Mouse (Mus musculus): ENCODE results near the gene Fam166b.

The Fam166b gene

DNA sequence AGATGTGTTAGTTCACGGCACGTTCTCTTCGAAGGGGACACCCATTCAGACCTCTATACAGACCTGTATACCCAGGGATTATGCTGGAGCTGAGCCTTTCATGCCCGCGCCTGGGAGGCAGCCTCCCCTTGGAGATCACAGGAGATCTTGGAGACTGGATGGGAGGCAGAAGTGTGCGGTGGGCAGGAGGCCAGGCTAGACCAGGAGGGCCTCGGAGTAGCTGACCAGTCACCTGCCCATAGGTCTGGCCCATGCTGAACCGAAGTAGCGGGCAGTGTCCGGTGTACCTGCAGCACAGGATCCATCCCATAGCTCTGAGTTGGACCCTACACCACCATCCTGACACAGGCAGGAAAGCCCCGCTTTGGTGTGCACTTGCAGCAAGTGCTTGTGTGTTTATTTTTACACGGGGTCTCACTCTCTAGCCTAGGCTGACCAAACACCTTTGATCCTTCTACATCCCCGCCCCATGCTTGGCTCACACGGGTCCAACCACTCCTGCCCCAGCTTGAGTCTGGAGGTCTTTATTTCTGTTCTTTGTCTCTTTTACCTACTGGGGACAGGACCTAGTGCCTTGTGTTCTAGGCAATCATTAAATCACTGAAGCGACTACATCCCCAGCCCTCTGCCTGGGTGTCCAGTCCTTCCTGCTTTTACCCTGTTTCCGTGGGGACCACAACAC, 613 bp downstream of the Fam166b start:
- DNase-seq (ENCODE audit: low spot score), result no peak

DNA sequence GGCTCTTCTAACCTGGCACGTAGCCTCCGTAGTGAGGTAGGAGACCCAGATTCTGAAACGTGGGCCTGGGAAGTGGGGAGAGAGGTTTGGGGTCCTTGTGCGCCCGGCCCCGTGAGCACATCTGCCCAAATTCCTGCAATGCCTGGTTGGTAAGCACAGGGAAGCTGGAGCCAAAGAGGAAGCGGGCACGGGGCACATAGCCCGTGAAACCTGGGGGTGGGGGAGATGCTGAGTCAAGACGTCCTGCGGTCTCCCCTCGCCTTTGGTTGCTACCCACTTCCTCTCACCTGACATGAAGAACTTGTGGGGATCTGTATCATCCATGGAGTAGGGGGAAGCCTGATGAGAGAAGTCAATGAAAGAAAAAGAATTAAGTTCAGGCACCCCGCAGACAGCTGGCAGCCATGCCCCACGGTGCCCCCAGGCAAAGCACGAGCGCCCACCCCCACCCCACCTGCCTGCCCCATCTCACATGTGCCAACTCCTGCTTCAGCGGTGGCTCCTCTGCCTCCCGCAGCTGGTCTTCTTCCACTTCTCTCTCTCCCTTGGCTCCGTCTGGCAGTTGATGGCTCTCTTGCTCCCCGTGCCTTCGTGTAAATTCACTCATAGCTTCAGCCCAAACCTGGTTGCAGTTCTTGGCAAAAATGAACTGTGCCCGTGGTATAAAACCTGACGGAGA, 1.3 kb downstream of the Fam166b start:
- DNase-seq (ENCODE audit: low spot score), result no peak

DNA sequence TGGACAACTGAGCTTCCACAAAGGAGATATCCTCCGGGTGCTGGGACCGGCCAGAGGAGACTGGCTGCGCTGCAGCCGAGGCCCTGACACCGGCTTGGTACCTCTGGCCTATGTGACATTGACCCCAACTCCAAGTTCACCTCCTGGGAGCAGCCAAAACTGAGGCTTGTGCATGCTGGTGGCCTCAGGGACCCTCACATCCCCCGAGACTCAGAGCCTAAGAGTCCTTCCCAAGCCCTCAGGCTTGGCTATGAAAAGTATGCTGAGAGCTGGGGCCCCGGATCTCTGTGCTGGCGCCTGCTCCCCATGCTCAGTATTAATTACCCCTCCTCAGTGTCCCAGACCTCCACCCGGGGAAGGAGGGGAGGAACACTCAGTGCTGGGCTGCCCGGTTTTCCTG, 2.4 kb downstream of the Fam166b start:
- no peak for DNase-seq (ENCODE audit: low spot score)

DNA sequence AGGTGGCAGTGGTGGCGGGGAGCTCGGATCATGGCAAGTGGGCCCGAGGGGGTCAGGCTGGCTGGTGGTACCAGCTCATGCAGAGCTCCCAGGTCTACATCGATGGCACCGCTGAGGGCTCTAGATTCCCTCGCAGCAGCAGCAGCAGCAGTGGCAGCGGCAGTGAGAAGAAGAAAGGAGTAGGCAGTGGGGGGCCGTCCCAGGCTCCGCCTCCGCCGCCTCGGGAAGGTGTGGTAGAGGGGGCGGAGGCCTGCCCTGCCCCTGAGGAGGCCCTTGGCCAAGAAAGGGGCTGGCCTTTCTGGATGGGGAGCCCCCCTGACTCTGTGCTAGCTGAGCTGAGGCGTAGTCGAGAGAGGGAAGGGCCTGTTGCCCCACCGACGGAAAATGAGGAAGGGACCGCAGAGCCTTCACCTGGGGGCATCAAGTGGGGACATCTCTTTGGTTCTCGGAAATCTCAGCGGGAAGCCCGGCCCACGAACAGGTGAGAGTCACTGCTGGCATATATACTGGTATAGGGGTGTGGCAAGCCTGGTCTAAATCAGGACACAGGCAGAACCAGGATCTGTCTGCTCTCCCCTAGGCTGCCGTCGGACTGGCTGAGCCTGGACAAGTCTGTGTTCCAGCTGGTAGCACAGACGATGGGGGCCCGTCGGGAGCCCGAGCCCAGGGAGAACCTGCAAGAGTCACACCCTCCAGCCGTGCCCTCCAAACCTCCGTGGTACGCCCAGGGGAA, 3.1 kb downstream of the Fam166b start:
- DNase-seq (ENCODE audit: low spot score), result no peak

DNA sequence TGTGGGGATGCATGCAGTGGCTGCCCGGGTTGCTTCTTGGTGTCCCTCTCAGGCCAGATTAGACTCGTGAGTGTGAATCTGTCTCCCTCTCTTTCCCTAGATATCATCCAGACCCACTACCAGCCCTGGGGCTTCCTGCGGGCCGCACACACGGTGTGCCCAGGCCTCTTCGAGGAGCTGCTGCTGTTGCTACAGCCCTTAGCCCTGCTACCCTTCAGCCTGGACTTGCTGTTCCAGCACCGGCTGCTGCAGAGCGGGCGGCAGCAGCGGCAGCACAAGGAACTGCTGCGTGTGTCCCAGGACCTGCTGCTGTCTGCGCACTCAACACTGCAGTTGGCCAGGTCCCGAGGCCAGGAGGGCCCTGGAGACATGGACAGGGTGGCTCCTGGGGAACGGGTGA, 3.7 kb downstream of the Fam166b start:
- DNase-seq (ENCODE audit: low spot score), result no peak

DNA sequence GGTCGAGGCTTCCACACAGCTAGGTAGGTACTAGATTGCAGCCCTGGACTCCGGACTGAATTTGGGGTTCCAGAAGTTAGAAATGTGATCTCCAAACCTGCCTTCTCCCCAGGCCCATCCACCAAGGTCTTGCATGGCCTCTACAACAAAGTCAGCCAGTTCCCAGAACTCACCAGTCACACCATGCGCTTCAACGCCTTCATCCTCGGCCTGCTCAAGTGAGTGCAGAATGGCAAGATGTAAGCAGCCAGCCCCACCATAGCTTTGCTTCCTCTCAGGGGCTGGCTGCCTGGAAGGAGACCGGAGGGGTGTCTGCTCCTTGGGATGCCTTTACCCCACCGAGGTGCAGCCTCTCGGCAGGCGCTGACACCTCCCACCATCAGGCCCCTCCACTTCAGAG, 4.9 kb downstream of the Fam166b start:
- DNase-seq (ENCODE audit: low spot score), result no peak

DNA sequence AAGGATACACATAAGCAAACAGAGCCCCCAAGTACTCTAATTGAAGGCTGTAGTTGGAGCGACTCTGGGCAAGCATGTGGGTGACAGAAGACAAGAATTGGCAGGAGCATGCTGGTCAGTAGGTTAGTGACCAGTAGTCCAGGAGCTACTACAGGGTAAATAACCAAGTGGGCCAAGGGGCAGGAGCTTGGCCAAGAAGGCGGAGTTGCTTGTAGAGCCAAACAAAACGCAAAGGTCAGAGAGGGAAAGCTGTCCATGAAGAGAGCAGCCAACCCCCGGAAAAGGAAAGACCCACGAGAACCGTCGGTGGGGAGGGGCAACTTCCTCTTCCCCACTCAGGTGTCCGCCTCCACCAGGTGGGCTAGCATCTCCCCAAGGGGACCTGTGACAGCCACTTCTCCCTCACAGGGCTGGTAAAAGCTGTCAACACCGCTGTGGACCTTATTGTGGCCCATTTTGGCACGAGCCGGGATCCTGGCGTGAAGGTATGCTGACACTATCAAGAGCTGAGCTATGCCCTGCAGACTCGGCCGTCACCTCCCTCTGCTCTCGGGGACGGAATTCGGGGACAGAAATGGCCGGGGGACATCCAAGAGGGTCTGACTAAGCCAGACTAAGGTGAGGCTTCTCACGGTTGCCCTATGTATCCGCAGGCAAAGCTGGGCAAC, 5.5 kb downstream of the Fam166b start:
- no peak for DNase-seq (ENCODE audit: low spot score)

DNA sequence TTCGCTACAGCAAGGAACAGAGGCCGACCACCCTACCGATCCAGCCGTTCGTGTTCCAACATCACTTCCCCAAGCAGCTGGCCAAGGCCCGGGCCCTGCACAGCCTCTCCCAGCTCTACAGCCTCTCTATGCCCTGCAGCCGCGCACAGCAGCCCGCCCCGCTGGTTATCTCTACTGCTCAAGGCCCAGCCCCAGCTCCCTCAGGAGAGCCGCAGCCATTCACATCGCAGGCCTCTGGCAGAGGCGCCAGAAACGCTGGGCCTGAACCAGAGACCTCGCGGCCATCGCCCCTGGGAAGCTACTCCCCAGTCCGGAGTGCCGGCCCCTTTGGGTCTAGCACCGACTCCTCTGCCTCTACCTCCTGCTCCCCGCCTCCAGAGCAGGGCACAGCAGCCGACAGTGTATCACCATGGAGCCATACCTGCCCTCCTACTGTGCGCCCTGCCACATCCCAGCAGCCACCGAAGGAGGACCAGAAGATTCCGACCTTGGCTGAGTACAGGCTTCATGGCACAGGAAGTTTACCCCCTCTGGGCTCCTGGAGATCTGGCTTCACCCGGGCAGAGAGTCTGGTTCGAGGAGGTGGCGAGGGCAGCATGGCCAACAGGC, 7.2 kb downstream of the Fam166b start:
- no peak for DNase-seq (ENCODE audit: low spot score)

DNA sequence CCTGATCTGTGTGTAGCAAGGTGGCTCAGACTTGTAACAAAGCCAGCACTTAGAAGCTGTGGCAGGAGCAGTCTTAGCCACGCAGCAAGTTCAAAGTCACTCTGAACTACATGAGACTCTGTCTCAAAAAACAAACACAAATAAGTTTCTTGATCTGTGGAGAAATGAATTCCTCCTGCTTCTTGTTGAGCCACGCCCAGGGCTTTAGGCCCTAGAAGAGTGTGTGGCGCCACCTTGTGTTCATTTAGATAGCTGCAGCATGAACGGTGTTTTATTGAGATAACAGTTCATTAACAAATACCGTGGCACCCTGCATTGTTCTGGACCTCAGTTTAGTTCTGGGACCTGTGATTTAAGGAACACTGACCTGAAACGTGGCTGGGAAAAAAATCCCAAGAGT, 8.6 kb downstream of the Fam166b start:
- peak; percentile 89 for DNase-seq (ENCODE audit: low spot score)

DNA sequence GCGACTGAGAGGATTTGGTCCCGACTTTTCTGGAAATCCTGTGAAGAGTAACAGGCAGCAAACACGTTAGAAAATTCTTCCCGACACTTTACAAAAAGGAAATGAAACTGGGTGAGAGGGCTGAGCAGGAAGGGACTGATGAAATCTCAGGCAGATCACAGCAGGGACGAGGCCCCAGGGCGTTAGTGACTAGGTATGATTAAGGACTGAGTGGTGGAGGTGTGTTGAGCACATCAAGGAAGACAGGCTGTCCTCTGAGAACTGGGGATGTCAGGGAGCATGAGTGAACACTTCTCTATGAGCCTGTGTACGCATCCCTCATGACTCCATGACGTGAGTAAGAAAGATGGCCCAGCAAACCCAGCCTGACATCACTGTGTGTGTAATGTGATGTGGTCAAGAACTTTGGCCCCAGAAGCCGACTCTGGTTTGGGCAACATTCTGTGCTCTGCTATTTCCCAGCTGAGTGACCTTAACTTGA, 9.1 kb downstream of the Fam166b start:
- DNase-seq (ENCODE audit: low spot score), result peak; percentile 32

DNA sequence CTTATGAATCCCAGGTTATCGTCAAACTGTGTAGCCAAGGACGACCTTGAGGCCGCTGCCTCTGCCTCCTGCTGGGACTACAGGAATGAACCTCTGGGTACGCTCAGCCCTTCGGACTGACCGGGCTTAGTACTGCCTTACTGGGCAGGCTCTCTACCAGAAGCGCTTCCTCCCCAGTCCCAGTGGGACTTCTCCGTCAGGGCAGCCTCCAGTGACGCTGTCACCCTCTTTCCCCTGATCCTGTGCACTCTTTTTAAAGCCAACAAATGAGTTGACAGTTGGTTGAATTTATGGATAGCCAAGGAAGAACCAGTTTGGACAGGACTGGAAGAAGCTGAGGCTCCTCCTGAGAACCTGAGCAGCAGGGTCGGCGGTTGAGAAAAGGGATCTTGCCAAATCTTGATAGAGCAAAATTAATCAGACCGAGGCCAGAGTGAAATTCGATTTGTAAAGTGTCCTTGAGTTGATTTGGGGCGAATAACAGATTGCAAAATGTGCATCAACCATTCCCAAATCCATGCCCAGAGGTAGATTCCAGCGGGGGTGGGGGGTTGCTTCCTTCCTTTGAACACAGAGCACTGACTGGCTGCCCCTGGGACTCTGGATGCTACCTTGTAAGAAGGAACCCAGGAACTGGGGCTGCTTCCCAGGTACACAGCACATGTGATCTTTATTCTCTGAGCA, 9.8 kb downstream of the Fam166b start:
- no peak for DNase-seq (ENCODE audit: low spot score)

DNA sequence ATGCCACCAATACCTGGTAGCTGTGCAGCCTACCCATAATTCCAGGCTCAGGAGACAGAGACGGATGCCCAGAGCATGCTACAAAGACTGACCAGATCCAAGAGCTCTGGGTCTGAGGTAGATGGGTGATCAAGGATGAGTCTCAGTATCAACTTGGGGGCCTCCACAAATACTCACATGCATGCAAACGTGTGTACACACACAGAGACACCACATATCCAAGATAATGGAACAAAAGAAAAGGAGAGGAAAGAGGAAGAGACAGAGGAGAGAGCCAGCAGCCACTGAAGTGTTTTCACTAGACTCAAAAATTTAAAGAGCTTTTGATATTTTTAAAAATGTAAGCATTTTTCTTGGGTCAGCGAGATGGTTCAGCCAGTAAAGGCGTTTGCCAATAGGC, 10.5 kb downstream of the Fam166b start:
- no peak for DNase-seq (ENCODE audit: low spot score)

DNA sequence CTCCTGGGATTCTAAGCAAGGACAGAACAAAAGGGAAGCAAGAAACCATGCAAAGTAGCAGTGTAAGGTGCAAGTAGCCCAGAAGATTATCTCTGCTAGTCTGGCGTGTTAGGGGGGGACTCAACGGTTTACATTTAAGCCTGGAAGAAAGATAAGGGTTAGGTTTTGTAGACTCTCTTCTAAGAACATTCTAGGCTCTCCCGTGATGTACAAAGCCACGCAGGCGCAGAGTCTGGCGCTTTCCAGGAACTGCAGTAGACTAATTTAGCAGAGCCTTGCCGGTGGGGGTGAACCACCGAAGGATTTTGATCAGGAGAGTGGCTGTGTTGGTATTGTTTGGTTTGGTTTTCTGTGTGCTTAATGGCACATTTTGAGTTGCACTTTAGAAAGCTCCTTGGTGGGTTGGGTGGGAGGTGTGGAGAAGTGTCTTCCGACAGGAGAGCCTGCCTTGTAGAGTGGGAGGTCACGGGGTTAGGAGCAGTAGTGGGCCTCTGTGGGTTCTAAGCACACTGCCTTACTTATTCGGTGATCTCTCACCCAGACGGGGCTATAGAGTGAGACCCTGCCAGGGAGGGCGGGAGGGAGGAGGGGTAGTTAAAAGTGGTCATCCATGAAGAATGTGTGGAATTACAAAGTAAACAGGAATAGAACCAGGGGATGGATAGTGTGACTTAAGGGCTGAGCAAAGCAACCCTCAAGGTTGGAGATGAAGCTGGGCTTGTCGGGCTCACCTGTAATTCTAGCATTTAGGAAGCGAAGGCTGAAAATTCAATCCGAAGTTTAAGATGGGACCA, 11.5 kb downstream of the Fam166b start:
- no peak for DNase-seq (ENCODE audit: low spot score)

DNA sequence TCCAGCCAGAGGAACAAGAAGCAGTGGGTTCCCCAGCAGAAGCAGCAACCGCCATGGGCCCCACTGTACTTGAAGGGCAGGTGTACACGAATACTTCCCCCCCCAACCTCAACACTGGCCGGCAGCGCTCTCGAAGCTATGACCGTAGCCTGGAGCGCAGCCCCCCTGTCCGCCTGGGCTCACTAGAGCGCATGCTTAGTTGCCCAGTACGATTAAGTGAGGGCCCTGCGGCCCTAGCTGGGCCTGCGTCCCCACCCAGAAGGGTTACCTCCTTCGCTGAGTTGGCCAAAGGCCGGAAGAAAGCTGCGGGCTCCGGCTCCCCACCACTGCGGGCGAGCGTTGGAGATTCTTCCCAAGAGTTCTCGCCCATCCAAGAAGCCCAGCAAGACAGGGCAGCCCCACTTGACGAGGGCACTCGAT, 12.9 kb downstream of the Fam166b start:
- no peak for DNase-seq (ENCODE audit: low spot score)

DNA sequence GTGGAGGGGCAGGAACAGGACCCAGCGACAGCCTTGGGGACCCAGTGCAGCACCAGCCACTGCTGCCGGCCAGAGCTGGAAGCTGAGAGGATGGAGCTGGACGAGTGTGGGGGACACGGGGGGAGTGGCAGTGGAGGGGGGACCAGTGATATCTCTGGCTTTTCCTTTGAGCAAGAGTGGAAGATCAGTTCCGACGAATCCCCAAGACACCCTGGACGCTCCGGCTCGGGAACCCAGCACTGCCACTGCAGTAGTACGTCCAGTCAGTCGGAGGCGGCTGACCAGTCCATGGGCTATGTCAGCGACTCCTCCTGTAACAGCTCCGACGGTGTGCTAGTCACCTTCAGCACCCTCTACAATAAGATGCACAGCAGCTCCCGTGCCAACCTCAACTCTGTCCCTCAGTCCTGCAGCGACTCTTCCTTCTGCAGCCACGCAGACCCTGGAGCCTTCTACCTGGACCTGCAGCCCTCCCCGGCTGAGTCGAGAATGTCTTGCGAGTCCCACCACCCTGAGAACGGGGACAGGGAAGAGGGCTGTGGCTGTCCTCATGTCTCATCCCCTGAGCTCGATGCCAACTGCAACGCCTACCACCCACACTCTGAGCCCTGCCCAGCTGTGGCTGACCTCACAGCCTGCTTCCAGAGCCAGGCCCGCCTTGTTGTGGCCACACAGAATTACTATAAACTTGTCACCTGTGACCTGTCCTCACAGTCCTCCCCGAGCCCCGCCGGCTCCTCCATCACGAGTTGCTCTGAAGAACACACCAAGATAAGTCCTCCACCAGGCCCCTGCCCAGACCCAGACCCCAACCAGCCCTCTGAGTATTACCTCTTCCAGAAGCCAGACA, 13.5 kb downstream of the Fam166b start:
- no peak for DNase-seq (ENCODE audit: low spot score)

DNA sequence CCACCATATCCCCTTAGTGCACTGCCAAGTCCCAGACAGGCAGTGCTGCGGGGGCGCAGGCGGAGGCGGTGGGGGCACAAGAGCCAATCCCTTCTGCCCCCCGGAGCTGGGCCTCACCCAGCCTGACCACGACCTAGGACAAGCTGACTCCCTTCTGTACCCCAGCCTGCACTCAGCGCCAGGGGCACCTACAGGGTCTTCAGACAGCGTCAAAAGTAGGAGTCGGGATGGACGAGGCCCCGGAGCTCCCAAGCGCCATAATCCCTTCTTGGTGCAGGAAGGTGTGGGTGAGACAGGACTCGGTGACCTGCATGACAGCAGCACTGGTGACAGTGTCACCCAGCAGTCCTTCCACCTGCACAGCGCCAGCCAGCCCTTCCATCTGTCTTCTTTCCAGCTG, 14.2 kb downstream of the Fam166b start:
- no peak for DNase-seq (ENCODE audit: low spot score)

DNA sequence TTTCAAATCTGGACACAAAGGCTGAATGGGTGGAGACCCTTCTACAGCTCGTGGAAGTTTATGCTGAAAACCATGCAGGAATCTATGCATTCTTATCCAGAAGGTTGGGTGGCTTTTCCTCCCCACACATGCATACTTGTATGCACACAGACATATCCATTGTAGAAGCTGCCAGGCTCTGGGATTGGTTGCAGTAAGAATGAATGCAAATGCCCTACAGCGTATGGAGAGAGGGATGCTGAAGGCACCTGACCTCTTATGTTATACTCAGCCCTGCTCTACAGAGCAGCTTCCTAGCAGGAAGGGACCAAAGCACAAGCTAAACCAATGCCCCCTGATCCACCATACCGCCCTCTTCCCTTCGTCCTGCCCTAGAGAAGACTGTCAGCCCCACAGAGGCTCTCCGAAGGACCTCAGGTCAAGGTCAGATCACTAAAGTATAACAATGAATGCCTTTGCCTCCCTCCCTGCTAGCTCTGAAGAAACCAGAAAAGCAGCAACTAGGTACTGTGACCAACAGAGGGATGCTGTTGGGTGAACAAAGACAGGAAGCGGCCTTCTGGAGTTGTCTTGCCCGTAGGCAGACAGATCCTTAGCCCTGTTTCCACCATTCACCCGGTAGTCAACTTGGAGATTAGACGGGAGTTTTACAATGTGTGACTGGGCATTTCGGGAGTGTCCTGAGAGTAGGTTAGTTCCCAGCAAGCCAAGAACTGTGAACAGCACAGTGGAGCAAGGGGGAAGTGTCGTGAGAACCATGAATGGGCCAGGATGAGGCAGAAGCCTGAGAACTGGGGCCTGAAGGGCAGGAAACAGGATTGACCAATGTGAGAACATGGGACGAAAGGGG, 21.6 kb downstream of the Fam166b start:
- no peak for DNase-seq (ENCODE audit: low spot score)

DNA sequence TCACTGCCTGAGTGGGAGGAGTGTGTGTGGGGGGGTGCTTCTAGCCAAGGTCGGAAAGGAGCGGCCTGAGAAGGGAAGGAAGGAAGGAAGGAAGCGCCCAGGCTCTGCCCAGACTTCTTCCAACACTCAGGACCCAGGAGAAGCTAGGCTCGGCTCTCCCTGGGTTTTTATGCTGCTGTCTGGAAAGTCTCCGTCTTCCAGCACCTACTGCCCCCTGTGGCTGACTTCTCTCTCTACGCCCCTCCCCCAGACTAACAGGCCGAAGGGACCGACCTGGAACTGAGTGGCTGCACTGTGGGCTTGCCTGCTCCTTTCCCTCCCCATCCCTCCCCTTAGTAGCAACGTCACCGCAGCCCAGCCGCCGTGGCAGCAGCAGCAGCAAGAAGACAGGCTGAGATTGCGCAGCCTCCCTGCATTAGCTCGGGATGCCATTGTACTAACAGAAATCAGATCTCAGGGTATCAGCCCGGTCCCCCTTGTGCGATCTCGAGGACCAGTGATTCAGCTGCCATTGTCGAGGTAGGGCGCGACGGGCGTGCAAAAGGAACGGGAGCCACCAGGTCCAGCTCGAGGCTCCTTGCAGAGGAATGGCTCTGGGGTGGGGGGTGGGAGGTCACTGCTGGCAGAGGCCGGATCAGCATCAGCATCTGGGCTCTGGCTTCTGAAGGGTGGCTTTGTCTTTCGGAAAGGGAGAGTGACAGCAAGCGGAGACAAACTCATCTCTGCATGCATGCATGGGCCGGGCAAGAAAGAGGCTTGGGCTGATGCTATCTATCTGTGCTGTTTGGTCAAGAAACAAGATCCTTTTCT, 22.6 kb downstream of the Fam166b start:
- DNase-seq (ENCODE audit: low spot score), result peak; percentile 91

Measured in lung, postnatal 25 days (tissue).